Mouse (Mus musculus) G1E (cell line): Measurements from ENCODE around the gene Gmds. TPM values are rescaled to one million over a fixed set of nuclear protein-coding genes. Genes with fewer than 3 reads are reported as not detected.

Experiments used
- ATAC-seq: 2 replicates; pipeline ENCODE4 v1.8.0; 2016; ENCODE audit warnings: mild to moderate bottlenecking; ENCODE audit not compliant: insufficient number of reproducible peaks, poor library complexity, low FRiP score, severe bottlenecking; ENCODE audit errors: extremely low read depth
- DNase-seq: peaks from one replicate; pipeline ENCODE4 v3.0.0; 2012; ENCODE audit warnings: low spot score
- H3K27me3 ChIP-seq: 2 replicates; pipeline ENCODE4 v1.6.1; 2012; ENCODE audit warnings: mild to moderate bottlenecking, low read length, inconsistent platforms; ENCODE audit not compliant: insufficient read depth
- H3K36me3 ChIP-seq: replicated peaks from 2 replicates; pipeline ENCODE3; 2012; ENCODE audit warnings: mild to moderate bottlenecking, inconsistent platforms
- H3K4me1 ChIP-seq: 2 replicates; pipeline ENCODE4 v1.6.1; 2012; ENCODE audit warnings: low read depth, low read length, inconsistent platforms, mixed read lengths; ENCODE audit not compliant: insufficient read depth
- H3K4me3 ChIP-seq: 2 replicates; pipeline ENCODE4 v1.5.1; 2012; ENCODE audit warnings: low read depth, mild to moderate bottlenecking, inconsistent platforms, low read length, moderate library complexity, mixed read lengths
- H3K9me3 ChIP-seq: replicated peaks from 2 replicates; pipeline ENCODE4 v1.6.1; 2012; ENCODE audit warnings: inconsistent platforms
- CTCF ChIP-seq: IDR thresholded peaks from 2 replicates; pipeline ENCODE4 v1.5.1; 2012; ENCODE audit warnings: low read depth, low read length, inconsistent platforms, mixed read lengths
- GATA1 ChIP-seq: IDR thresholded peaks from 2 replicates; pipeline ENCODE4 v1.6.1; 2012; ENCODE audit warnings: borderline replicate concordance, low read length, inconsistent platforms, mixed read lengths
- GATA2 ChIP-seq: IDR thresholded peaks from 2 replicates; pipeline ENCODE4 v1.6.1; 2012; ENCODE audit warnings: low read depth, low read length, inconsistent platforms, borderline replicate concordance
- POLR2AphosphoS5 ChIP-seq: IDR thresholded peaks from 2 replicates; pipeline ENCODE4 v1.6.1; 2012; ENCODE audit warnings: low read depth, low read length, inconsistent platforms; ENCODE audit not compliant: insufficient replicate concordance
- TAL1 ChIP-seq: conservative IDR thresholded peaks from 2 replicates; pipeline ENCODE4 v1.6.1; 2012; ENCODE audit warnings: low read depth, low read length, inconsistent platforms, mixed read lengths
- polyA plus RNA-seq: library from polyadenylated mRNA; stranded (reverse); fragments of >175 nt; gene quantifications from 2 replicates; pipeline ENCODE4 v1.2.3, GENCODE M21; 2012
- total RNA-seq, 2 experiments: library from RNA; stranded (forward) in 1 of 2; stranded (reverse) in 1 of 2; fragments of 200-1000 nt in 1 of 2; fragments of >200 nt in 1 of 2; fragmentation: Nextera tagmentation in 1 of 2; gene quantifications; 2 replicates each; pipeline ENCODE4 v1.2.3; 2014 to 2017

Gmds gene
- total and polyA plus RNA-seq, 3 experiments, result 19.9 to 27.5 (median 22.1) TPM

- Histone ChIP-seq H3K4me1 (no peaks in the 10 kb centered on the region), H3K27me3 (no peaks in the 10 kb centered on the region; the same call in 1 of the 2 replicates), H3K4me3 (no peak overlapping the region), H3K36me3 (no peaks in the 10 kb centered on the region), H3K9me3 (no peaks in the 10 kb centered on the region)
- no peak for TF ChIP-seq GATA1
- no peak for TF ChIP-seq POLR2AphosphoS5
- no peak for TF ChIP-seq CTCF
- TF ChIP-seq GATA2, result no peak
- no peak for TF ChIP-seq TAL1
- ATAC-seq (peak; percentile 60), DNase-seq (no peak)
Measured at GRCm38 (mm10) chr13:32169173-32169572, 169.4 kb downstream of the Gmds start.

DNA sequence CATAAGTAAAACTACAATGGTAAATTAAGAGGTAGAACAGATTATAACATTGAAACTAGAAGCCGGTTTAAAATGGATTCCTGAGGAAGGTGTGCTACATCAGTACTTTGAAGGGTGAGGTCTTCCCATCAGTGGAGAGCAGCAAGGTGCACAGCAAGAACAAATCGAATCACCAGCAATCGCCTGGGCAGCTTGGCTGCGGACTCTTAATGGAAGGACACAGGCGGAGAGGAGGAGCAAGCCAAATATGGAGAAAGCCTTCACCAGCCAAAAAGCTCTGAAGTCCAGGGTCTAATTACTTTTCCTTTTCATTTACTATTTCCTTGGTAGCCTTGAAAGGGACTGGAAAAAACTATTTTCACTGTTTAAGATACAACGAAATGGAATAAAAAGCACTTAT, 170.7 kb downstream of the Gmds start:
- Histone ChIP-seq H3K4me3 (no peak overlapping the region), H3K9me3 (no peaks in the 10 kb centered on the region), H3K4me1 (no peaks in the 10 kb centered on the region), H3K27me3 (no peaks in the 10 kb centered on the region; the same call in 1 of the 2 replicates), H3K36me3 (no peaks in the 10 kb centered on the region)
- TF ChIP-seq POLR2AphosphoS5 (no peak), GATA2 (no peak), GATA1 (no peak), CTCF (no peak), TAL1 (no peak)
- ATAC-seq (no peak), DNase-seq (no peak)

DNA sequence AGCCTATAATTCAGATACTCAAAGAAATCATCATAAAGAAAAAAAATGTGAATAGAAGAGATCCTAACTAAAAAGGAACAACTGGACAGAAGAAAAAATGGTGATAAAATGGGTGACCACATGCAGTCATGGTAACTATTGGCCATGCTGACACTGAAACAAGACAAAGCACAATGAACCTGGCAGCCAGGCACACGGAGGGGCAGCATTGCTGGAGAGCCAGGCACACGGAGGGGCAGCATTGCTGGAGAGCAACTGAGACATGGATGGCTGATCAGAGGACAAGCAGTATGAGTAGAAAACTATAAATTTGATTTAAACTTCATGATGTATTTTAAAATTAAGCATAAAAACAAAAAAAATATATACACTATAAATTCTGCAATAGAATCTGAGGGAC, 173.0 kb downstream of the Gmds start:
- Histone ChIP-seq H3K27me3 (no peaks in the 10 kb centered on the region; the same call in 1 of the 2 replicates), H3K4me3 (no peak overlapping the region), H3K9me3 (no peaks in the 10 kb centered on the region), H3K36me3 (no peaks in the 10 kb centered on the region), H3K4me1 (no peaks in the 10 kb centered on the region)
- no peak for TF ChIP-seq GATA2
- DNase-seq (no peak), ATAC-seq (no peak)

GRCm38 (mm10) chr13:32161567-32161966, 177.0 kb downstream of the Gmds start:
- Histone ChIP-seq H3K9me3 (no peaks in the 10 kb centered on the region), H3K36me3 (no peaks in the 10 kb centered on the region), H3K4me1 (no peaks in the 10 kb centered on the region), H3K27me3 (no peaks in the 10 kb centered on the region; the same call in 1 of the 2 replicates), H3K4me3 (no peak overlapping the region)
- no peak for TF ChIP-seq POLR2AphosphoS5
- TF ChIP-seq GATA2, result no peak
- TF ChIP-seq CTCF, result no peak
- no peak for TF ChIP-seq TAL1
- no peak for TF ChIP-seq GATA1
- DNase-seq (no peak), ATAC-seq (no peak)

DNA sequence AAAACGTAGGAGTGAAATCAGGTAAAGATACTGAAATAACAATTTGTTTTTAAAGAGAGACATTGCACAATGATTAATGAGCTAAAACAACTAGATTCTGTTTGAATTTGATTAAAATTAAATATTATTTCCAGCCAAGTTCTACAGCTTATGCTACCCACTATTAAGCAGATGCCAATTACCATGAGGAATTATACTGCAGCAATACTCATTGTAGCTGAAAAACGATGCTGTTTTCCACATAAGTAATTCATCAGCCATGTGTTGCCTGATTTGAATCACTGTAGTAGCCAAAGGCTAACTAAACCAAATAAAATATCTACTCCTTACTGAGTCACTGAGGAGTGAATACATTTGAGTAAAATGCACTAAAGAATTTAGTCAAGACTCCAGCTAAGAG, 180.3 kb downstream of the Gmds start:
- Histone ChIP-seq H3K4me1 (no peaks in the 10 kb centered on the region), H3K27me3 (no peaks in the 10 kb centered on the region), H3K36me3 (no peaks in the 10 kb centered on the region), H3K9me3 (no peaks in the 10 kb centered on the region), H3K4me3 (no peak overlapping the region)
- DNase-seq (no peak), ATAC-seq (no peak)
- TF ChIP-seq POLR2AphosphoS5 (no peak), GATA1 (no peak), CTCF (no peak), TAL1 (no peak), GATA2 (no peak)

- ATAC-seq (peak; percentile 83), DNase-seq (no peak)
- no peaks in the 10 kb centered on the region for H3K9me3 ChIP-seq
- TF ChIP-seq GATA2 (no peak), GATA1 (no peak), CTCF (no peak), TAL1 (no peak), POLR2AphosphoS5 (no peak)
- H3K4me1 ChIP-seq, result peaks cover 9% of the 10 kb centered on the region
- H3K36me3 ChIP-seq, result no peaks in the 10 kb centered on the region
- H3K4me3 ChIP-seq, result no peak overlapping the region
- no peaks in the 10 kb centered on the region for H3K27me3 ChIP-seq
Measured at GRCm38 (mm10) chr13:32145916-32146315, 192.6 kb downstream of the Gmds start.

- DNase-seq (no peak), ATAC-seq (0 out of 2 replicates have a peak, but pooled peaks have one; percentile 4)
- Histone ChIP-seq H3K4me1 (peaks cover 9% of the 10 kb centered on the region), H3K36me3 (no peaks in the 10 kb centered on the region), H3K4me3 (no peak overlapping the region), H3K27me3 (no peaks in the 10 kb centered on the region), H3K9me3 (no peaks in the 10 kb centered on the region)
- TF ChIP-seq CTCF, result no peak
- TF ChIP-seq GATA1, result no peak
- no peak for TF ChIP-seq POLR2AphosphoS5
- no peak for TF ChIP-seq GATA2
- no peak for TF ChIP-seq TAL1
Measured at GRCm38 (mm10) chr13:32145179-32145578, 193.4 kb downstream of the Gmds start.
